Comparison of ENCODE assay signal across 18 mouse cellular contexts in the genomic region with DNA sequence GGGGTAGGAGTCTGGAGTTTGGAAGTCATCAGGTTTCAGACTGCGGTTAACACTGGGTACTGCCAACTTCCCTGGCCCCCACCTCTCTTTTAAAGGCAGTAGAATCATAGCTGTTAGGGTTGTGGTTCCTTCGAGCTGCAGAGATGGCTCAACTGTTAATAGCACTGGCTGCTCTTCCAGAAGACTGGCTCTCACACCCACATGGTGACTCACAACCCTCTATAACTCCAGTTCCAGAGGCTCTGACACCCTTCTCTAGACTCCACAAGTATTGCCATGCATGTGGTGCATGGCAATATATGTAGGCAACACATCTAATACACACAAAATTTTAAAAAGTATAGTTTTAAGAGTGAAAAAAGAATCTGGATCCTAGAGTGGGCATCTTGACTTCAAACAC.
DNase-seq lines count a peak whose midpoint lies in the region; ATAC-seq and TF ChIP-seq lines count a peak whose summit lies in the region.
"Had no signal": no experiment of that assay in that cellular context is flagged by ENCODE, and none has a peak within 500 bp of the region (broad histone marks: within the 10 kb centered on the region; RNA-seq: fewer than 3 reads in every experiment).

No protein-coding gene starts in this region.

- TF ChIP-seq EP300 in heart, adult 2 months (IDR thresholded peaks at IDR 0.05; ENCODE audit: insufficient read depth, low read depth, low read length): no peak

- H3K4me2 ChIP-seq in kidney, embryonic 16.5 days (replicated peaks; ENCODE audit: low read depth, low read length): no peak overlapping the region
- H3K4me2 ChIP-seq: embryonic facial prominence, embryonic 15.5 days; liver, embryonic 13.5 days had no signal

- no peak for DNase-seq in heart, adult 2 months
- no peak for DNase-seq in heart, embryonic 10.5 days (ENCODE audit: low spot score)
- DNase-seq in kidney, adult 8-10 months: no peak
- peak; percentile 21 for DNase-seq in 3134 (ENCODE audit: extremely low read depth, insufficient read length, low spot score)
- peak; percentile 77 for DNase-seq in brain, adult 2 months (ENCODE audit: low read depth, low spot score)
- DNase-seq in cerebellum, adult 9-11 months: no peak
- DNase-seq in MN1 (ENCODE audit: low spot score): no peak
- DNase-seq: adrenal gland, adult 8-10 months; B cell, adult 2 months; cerebellum, postnatal 36 days; forebrain, postnatal 0 days; liver, embryonic 13.5 days; retina, postnatal 1 day had no signal

- H3K36me3 ChIP-seq in heart, adult 2 months (ENCODE audit: control insufficient read depth, insufficient read depth, low read length): peaks cover 17% of the 10 kb centered on the region
- no peaks in the 10 kb centered on the region for H3K36me3 ChIP-seq in heart, embryonic 10.5 days
- no peaks in the 10 kb centered on the region for H3K36me3 ChIP-seq in kidney, embryonic 16.5 days (ENCODE audit: insufficient read depth, low read length)
- H3K36me3 ChIP-seq: embryonic facial prominence, embryonic 15.5 days; forebrain, embryonic 10.5 days; liver, embryonic 13.5 days had no signal

- H3K9me3 ChIP-seq in heart, embryonic 10.5 days: no peaks in the 10 kb centered on the region
- no peaks in the 10 kb centered on the region for H3K9me3 ChIP-seq in kidney, embryonic 16.5 days (ENCODE audit: low read length)
- H3K9me3 ChIP-seq: embryonic facial prominence, embryonic 15.5 days; forebrain, embryonic 10.5 days; liver, embryonic 13.5 days had no signal

- intact Hi-C loops in heart, adult 2 months (cut with DNase I): loop anchor here (5.0 kb wide), 1 partner anchor 55 kb away; no protein-coding TSS in a partner anchor

- no peak; the same call in 1 of the 2 replicates for ATAC-seq in kidney, embryonic 16.5 days (ENCODE audit: low FRiP score, low TSS enrichment)
- ATAC-seq: forebrain, postnatal 0 days; midbrain, embryonic 16.5 days had no signal

- WGBS in heart, adult 2 months: 40% methylated on average over 2 of the region's 2 CpGs
- 72% methylated on average over 2 of the region's 2 CpGs for WGBS in heart, embryonic 10.5 days
- 45% methylated on average over 2 of the region's 2 CpGs for WGBS in kidney, embryonic 16.5 days

- H3K27me3 ChIP-seq in heart, adult 2 months (ENCODE audit: control insufficient read depth, insufficient read depth, low read length): no peaks in the 10 kb centered on the region
- no peaks in the 10 kb centered on the region for H3K27me3 ChIP-seq in heart, embryonic 10.5 days (ENCODE audit: insufficient read depth, poor library complexity, severe bottlenecking)
- no peaks in the 10 kb centered on the region for H3K27me3 ChIP-seq in kidney, embryonic 16.5 days (ENCODE audit: insufficient read depth, low read length)
- H3K27me3 ChIP-seq: embryonic facial prominence, embryonic 15.5 days; liver, embryonic 13.5 days had no signal

- TF ChIP-seq CTCF in heart, adult 2 months (IDR thresholded peaks at IDR 0.05): no peak

- peak overlapping the region; percentile 71 for H3K27ac ChIP-seq in heart, adult 2 months
- no peak overlapping the region for H3K27ac ChIP-seq in heart, embryonic 10.5 days
- peak overlapping the region; percentile 30; the same call in 1 of the 2 replicates for H3K27ac ChIP-seq in kidney, embryonic 16.5 days (ENCODE audit: low read length)
- H3K27ac ChIP-seq: embryonic facial prominence, embryonic 15.5 days; forebrain, embryonic 10.5 days; liver, embryonic 13.5 days; stomach, postnatal 0 days had no signal

- H3K4me3 ChIP-seq in heart, adult 2 months: no peak overlapping the region
- H3K4me3 ChIP-seq in heart, embryonic 10.5 days: no peak overlapping the region
- H3K4me3 ChIP-seq in kidney, embryonic 16.5 days (ENCODE audit: low read length): no peak overlapping the region
- H3K4me3 ChIP-seq: embryonic facial prominence, embryonic 15.5 days; forebrain, embryonic 10.5 days; liver, embryonic 13.5 days had no signal

- H3K4me1 ChIP-seq in heart, adult 2 months (ENCODE audit: control insufficient read depth, insufficient read depth, low read length): peaks cover 21% of the 10 kb centered on the region
- peaks cover 19% of the 10 kb centered on the region for H3K4me1 ChIP-seq in heart, embryonic 10.5 days
- H3K4me1 ChIP-seq in kidney, embryonic 16.5 days (ENCODE audit: insufficient read depth, low read length): peaks cover 9% of the 10 kb centered on the region
- H3K4me1 ChIP-seq: liver, embryonic 13.5 days had no signal

- peaks cover 3% of the 10 kb centered on the region for H3K79me2 ChIP-seq in heart, adult 2 months (replicated peaks; ENCODE audit: control insufficient read depth, insufficient read depth, low read length)

- H3K9ac ChIP-seq in heart, adult 2 months (ENCODE audit: low read depth, low read length): no peak overlapping the region
- no peak overlapping the region for H3K9ac ChIP-seq in kidney, embryonic 16.5 days (replicated peaks; ENCODE audit: low read length)
- H3K9ac ChIP-seq: embryonic facial prominence, embryonic 15.5 days; forebrain, postnatal 0 days; liver, embryonic 13.5 days had no signal

- no peak for TF ChIP-seq POLR2A in heart, adult 2 months (IDR thresholded peaks at IDR 0.05; ENCODE audit: insufficient read depth, low read depth, low read length)

Comparison
In these comparisons a context has a peak if more than half of its experiments do, and no peak if none do; other contexts are left out.
1. DNase-seq: peak in 3134 (single experiment) and brain, adult 2 months (single experiment); none in heart, adult 2 months (0 of 2), heart, embryonic 10.5 days (single experiment), kidney, adult 8-10 months (0 of 2), cerebellum, adult 9-11 months (single experiment) and MN1 (single experiment).